Mouse (Mus musculus): Measurements from ENCODE around the gene Colgalt1. TPM values are rescaled to one million over a fixed set of nuclear protein-coding genes. Genes with fewer than 3 reads are reported as not detected.

The Colgalt1 gene
- polyA plus RNA-seq (2017; shearing (Covaris generic)), result 30.3 TPM

DNA sequence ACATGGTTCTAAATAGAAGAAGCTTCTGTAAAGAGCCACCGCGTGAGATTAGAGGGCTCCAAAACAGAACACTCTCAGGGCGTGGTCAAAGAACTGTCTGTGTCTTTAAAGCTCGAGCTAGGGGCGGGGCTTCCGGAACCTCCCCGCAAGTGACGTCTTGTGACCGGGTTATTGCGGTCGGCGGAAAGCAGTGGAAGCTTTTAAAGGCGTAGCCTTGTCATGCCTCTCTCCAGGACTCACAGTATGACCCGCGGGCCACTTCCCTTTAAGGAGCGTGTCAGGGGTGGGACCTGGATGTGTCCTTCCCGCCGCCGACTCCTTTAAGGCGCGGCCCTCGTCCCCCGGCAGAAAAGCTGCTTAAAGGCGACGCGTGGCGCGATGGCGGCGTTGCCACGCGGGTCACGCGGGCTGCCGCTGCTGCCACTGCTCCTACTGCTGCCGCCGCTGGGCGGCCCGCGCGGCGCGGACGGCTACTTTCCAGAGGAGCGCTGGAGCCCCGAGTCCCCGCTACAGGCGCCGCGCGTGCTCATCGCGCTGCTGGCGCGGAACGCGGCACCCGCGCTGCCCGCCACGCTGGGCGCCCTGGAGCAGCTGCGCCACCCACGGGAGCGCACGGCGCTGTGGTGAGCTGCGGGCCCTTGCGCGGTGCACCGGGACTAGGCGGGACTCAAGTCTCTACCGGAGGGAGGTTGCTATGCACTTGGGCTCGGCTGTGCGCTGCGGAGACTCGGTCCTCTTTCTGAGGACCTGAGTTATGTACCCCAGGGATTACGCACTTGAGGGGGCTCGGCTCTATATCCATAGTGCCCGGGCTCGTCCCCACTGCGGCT is at the start of gene Colgalt1:
Colgalt1 (plus strand) TSS at position 177 of the 830 bp plus-strand sequence.

DNA sequence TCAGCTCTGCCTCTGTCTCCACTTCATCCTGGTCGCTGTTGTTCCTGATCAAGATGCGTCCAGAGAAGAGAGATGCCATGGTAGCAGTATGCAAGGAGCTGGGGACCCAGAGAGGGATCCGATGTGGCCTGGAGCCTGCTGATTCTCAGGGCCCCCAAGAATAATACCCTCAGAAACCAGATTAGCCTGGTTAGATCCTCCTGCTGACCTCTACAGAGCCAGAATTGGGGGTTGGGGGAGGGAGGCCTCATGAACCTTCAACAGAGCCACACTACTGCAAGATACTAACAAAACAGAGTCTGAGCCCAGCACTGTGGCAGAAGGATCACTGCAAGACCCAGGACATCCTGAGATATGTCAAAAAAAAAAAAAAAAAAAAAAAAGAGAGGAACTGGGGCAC is 44.3 kb upstream of the Colgalt1 start, which contains the start of gene Nxnl1:
Nxnl1 (minus strand) TSS at position 101 of the 400 bp plus-strand sequence.

DNA sequence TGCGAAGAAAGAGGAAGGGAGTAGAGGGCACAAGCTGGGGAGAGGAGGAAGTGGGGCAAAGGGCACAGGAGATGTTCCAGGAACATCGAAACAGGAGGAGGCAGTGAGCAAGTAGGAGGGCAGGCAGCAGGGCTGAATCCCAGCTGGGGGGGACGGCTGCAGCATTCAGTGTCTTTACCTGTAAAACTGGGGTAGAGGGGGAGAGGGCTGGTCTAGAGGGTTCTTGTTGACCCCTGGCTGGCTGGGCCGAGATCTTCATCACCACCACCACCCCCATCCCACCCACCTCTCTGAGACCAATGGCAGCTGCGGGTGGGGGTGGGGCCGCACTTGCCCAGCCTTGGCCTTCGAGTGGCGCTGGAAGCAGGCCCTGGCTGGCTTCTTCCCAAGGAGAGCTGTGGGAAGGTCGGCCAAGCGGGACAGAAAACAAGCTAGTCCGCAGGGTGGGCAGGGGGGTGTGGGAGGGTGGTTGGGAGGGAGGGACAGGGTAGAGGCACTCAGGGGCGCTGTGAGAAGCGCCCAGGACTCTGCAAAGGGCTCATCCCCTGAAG is 42.3 kb upstream of the Colgalt1 start, which contains the start of gene Slc27a1:
Slc27a1 (plus strand) TSS at position 496 of the 551 bp plus-strand sequence.

DNA sequence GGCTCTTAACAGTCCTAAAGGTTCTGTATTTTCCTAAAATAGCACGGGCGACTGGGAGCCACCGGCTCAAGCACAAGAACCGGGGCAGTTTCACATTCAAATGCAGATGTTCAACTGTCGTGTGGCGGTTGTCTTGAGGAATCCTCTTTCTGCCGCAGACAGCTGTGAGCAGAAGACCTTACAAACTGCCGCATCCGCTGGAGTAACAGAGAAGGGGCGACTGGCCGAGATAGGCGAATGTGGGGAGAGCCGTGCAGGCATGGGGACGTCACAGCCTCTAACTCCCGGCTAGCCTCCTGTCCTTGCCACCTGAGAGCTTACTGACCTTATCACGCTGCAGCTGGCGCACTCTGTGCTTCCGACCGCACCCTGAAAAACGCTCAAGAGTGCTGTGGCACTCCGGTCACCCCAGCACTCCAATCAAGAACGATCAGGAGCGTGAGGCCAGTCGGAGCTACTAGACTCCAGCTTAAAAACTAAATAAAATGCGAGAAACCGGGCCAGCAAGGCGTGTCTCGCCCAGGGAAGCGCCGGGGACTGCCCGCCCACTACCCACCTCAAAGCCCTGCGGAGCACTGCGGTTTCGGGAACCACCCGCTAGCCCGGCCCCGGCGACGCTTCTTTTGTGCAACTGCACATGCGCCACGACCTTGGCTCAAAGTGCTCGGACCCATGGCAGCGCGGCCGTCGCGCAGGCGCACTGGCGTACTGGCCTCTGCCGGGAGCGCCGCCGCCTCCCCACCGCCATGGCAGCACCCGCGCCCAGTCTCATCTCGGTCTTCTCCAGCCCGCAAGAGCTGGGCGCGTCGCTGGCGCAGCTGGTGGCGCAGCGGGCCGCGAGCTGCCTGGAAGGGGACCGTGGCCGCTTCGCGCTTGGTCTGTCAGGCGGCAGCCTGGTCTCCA is 19.1 kb upstream of the Colgalt1 start, which contains the start of gene Pgls:
Pgls (plus strand) TSS at position 706 of the 903 bp plus-strand sequence.

DNA sequence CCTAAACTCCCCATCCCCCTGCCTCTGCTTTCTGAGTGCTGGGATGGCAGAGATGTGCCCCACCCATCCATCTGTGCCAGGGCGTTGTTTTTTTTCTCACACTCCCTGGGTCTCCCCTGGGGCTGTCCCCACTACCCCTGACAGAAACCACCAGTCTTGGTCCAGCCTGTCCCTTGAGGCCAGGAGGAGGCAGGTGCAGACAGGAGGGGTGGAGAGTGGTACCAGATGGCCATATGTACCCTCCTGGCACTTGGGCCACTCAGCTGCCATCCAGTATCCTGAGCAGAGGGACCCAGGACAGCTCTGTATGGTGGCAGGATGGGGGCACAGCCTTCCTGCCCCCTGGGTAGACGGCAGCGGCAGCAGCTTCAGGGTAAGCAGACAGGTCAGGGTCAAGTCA is 13.3 kb upstream of the Colgalt1 start, which contains the start of gene Fam129c:
Fam129c (plus strand) TSS at position 198 of the 400 bp plus-strand sequence.

DNA sequence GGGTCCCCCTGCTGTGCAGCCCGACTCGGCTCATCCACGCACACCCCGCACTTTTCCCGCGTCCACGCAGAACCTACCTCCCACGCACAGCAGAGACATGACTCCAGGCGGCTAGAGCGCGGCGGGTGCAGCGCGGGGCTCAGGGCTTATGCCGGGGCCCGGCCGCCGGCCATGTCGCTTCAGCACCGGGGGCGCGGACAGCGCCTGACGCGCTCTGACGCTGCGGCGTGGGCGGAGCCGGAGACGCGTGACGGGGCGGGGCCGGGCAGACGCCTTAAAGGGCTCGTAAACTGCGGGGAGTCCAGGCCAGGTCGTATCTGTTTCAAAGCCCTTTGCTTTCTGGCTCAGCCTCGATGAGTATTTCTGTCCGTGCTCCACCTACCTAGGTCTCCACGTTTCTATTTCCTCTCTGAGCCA is 60.8 kb downstream of the Colgalt1 start, which contains the start of gene Unc13a:
Unc13a (minus strand) TSS at position 209 of the 417 bp plus-strand sequence.

Other genes with a start within 250 kb of the Colgalt1 start
- gene Use1, start 244.2 kb upstream of the Colgalt1 start, polyA plus RNA-seq (2017; shearing (Covaris generic)), result 185 TPM
- gene Ocel1, start 239.7 kb upstream of the Colgalt1 start, polyA plus RNA-seq (2017; shearing (Covaris generic)), result 17.4 TPM
- gene Nr2f6, start 229.0 kb upstream of the Colgalt1 start, polyA plus RNA-seq (2017; shearing (Covaris generic)), result 7.6 TPM
- 0.29 TPM for gene Ushbp1, start 215.2 kb upstream of the Colgalt1 start, polyA plus RNA-seq (2017; shearing (Covaris generic))
- gene Babam1, start 214.1 kb upstream of the Colgalt1 start, polyA plus RNA-seq (2017; shearing (Covaris generic)), result 87.6 TPM
- gene Ankle1, start 205.0 kb upstream of the Colgalt1 start, polyA plus RNA-seq (2017; shearing (Covaris generic)), result 0.20 TPM
- gene Abhd8, start 147.3 kb upstream of the Colgalt1 start, polyA plus RNA-seq (2017; shearing (Covaris generic)), result 112 TPM
- gene Mrpl34, start 146.0 kb upstream of the Colgalt1 start, polyA plus RNA-seq (2017; shearing (Covaris generic)), result 21.5 TPM
- 143 TPM for gene Dda1, start 141.8 kb upstream of the Colgalt1 start, polyA plus RNA-seq (2017; shearing (Covaris generic))
- 16.6 TPM for gene Ano8, start 125.0 kb upstream of the Colgalt1 start, polyA plus RNA-seq (2017; shearing (Covaris generic))
- 6.5 TPM for gene Gtpbp3, start 122.9 kb upstream of the Colgalt1 start, polyA plus RNA-seq (2017; shearing (Covaris generic))
- not detected for gene Plvap, start 99.2 kb upstream of the Colgalt1 start, polyA plus RNA-seq (2017; shearing (Covaris generic))
- not detected for gene Ccdc194, start 85.3 kb upstream of the Colgalt1 start, polyA plus RNA-seq (2017; shearing (Covaris generic))
- gene Bst2, start 73.5 kb upstream of the Colgalt1 start, polyA plus RNA-seq (2017; shearing (Covaris generic)), result 108 TPM
- gene Mvb12a, start 68.1 kb upstream of the Colgalt1 start, polyA plus RNA-seq (2017; shearing (Covaris generic)), result 65.2 TPM
- gene Tmem221, start 52.1 kb upstream of the Colgalt1 start, polyA plus RNA-seq (2017; shearing (Covaris generic)), result 13.9 TPM
- gene Nxnl1, start 44.4 kb upstream of the Colgalt1 start, polyA plus RNA-seq (2017; shearing (Covaris generic)), result 1.9 TPM
- gene Slc27a1, start 42.1 kb upstream of the Colgalt1 start, polyA plus RNA-seq (2017; shearing (Covaris generic)), result 16.1 TPM
- 66.7 TPM for gene Pgls, start 18.8 kb upstream of the Colgalt1 start, polyA plus RNA-seq (2017; shearing (Covaris generic))
- 2.7 TPM for gene Fam129c, start 13.3 kb upstream of the Colgalt1 start, polyA plus RNA-seq (2017; shearing (Covaris generic))
- gene Unc13a, start 60.8 kb downstream of the Colgalt1 start, polyA plus RNA-seq (2017; shearing (Covaris generic)), result not detected
- 72.8 TPM for gene Jak3, start 65.3 kb downstream of the Colgalt1 start, polyA plus RNA-seq (2017; shearing (Covaris generic))
- 17.5 TPM for gene Insl3, start 78.2 kb downstream of the Colgalt1 start, polyA plus RNA-seq (2017; shearing (Covaris generic))
- 2.9 TPM for gene B3gnt3, start 90.8 kb downstream of the Colgalt1 start, polyA plus RNA-seq (2017; shearing (Covaris generic))
- 169 TPM for gene Fcho1, start 114.7 kb downstream of the Colgalt1 start, polyA plus RNA-seq (2017; shearing (Covaris generic))

Data from effector memory CD4-positive, alpha-beta T cell, adult 7 months (primary cell).